ENCODE assay signal across 8 mouse cellular contexts in the genomic region with DNA sequence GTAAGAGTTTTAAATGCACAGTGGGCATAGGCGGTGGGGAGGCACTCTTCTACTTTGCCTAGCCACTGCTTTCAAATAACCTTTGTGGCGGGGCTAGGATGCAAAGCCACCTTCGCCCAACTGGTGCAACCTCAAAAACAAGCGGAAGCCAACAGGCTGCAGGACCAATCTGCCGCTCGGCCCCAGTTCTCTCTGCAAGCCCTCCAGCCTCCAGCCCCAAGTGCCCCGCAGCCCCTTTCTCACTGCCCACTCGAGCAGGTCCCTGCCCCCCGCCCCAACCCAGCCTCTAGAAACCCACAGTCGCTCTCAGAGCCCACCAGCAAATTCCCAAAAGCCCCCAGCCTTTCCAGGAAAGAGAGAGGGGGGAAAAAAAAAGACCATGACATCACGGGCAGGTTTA.
DNase-seq lines count a peak whose midpoint lies in the region; ATAC-seq and TF ChIP-seq lines count a peak whose summit lies in the region.

No protein-coding gene starts in this region.

- TF ChIP-seq CTCF in kidney, adult 2 months (conservative IDR thresholded peaks at IDR 0.05; ENCODE audit: insufficient read depth, insufficient read length, low read depth, low read length): no peak
- no peak for TF ChIP-seq CTCF in lung, postnatal 0 days (IDR thresholded peaks at IDR 0.05)

- H3K4me2 ChIP-seq in lung, postnatal 0 days (replicated peaks; ENCODE audit: low read depth, low read length): peak overlapping the region; percentile 85

- H3K36me3 ChIP-seq in kidney, adult 2 months (ENCODE audit: control insufficient read depth, insufficient read depth, low read length): no peaks in the 10 kb centered on the region
- H3K36me3 ChIP-seq in lung, postnatal 0 days (ENCODE audit: insufficient read depth, low read length): no peaks in the 10 kb centered on the region

- no peak for TF ChIP-seq POLR2A in kidney, adult 2 months (IDR thresholded peaks at IDR 0.05; ENCODE audit: low read depth, low read length)

- peak overlapping the region; percentile 92 for H3K27ac ChIP-seq in brown adipose tissue, adult 24 weeks (replicated peaks; ENCODE audit: low read depth, low read length)
- peak overlapping the region; percentile 100 for H3K27ac ChIP-seq in kidney, adult 2 months (ENCODE audit: insufficient read depth, low read depth, low read length)
- H3K27ac ChIP-seq in lung, postnatal 0 days (ENCODE audit: low read length): peak overlapping the region; percentile 98

- peak; percentile 32 for ATAC-seq in lung, postnatal 0 days

- no peaks in the 10 kb centered on the region for H3K9me3 ChIP-seq in lung, postnatal 0 days (ENCODE audit: low read length)

- peak overlapping the region; percentile 62 for H3K4me3 ChIP-seq in brown adipose tissue, adult 24 weeks (ENCODE audit: insufficient read depth, low read depth, low read length)
- H3K4me3 ChIP-seq in kidney, adult 2 months (ENCODE audit: insufficient read depth, low read depth, low read length): peak overlapping the region; percentile 73
- peak overlapping the region; percentile 47 for H3K4me3 ChIP-seq in lung, postnatal 0 days (ENCODE audit: low read depth, low read length)

- peaks cover 15% of the 10 kb centered on the region; the same call in 1 of the 2 replicates for H3K4me1 ChIP-seq in brown adipose tissue, adult 24 weeks (ENCODE audit: control insufficient read depth, insufficient read depth, insufficient read length, low read length)
- H3K4me1 ChIP-seq in kidney, adult 2 months (ENCODE audit: control insufficient read depth, insufficient read depth, low read length): peaks cover 16% of the 10 kb centered on the region
- peaks cover 16% of the 10 kb centered on the region; the same call in 1 of the 2 replicates for H3K4me1 ChIP-seq in lung, postnatal 0 days (ENCODE audit: insufficient read depth, low read depth, low read length)

- intact Hi-C loops in left cerebral cortex, postnatal 14 days (cut with DNase I): loop anchor here (5.0 to 10.0 kb wide), 2 partner anchors 267 to 336 kb away; no protein-coding TSS in a partner anchor

- H3K27me3 ChIP-seq in kidney, adult 2 months (replicated peaks; ENCODE audit: control insufficient read depth, insufficient read depth, low read length): no peaks in the 10 kb centered on the region
- H3K27me3 ChIP-seq in lung, postnatal 0 days (replicated peaks; ENCODE audit: insufficient read depth, low read length): no peaks in the 10 kb centered on the region

- peak; percentile 40 to 49 for DNase-seq in right cerebral cortex, postnatal 10 days (ENCODE audit: low spot score in 2 of 2)
- no peak for DNase-seq in right cerebral cortex, postnatal 25 days
- peak; percentile 47 for DNase-seq in gastrocnemius, postnatal 10 days
- DNase-seq in kidney, adult 2 months: peak; percentile 56
- peak; percentile 28 for DNase-seq in lung, postnatal 0 days (ENCODE audit: low spot score)
- peak; percentile 37 for DNase-seq in skeletal muscle tissue, adult 2 months (ENCODE audit: low read depth, low spot score)
- no peak for DNase-seq in left cerebral cortex, postnatal 14 days (ENCODE audit: low spot score in 2 of 2)

- TF ChIP-seq EP300 in lung, postnatal 0 days (IDR thresholded peaks at IDR 0.05): no peak

- peak overlapping the region; percentile 65 for H3K9ac ChIP-seq in lung, postnatal 0 days (replicated peaks; ENCODE audit: low read depth)

- WGBS in kidney, adult 2 months: 3% methylated on average over 11 of the region's 11 CpGs
- 2% methylated on average over 11 of the region's 11 CpGs for WGBS in lung, postnatal 0 days

Comparison
In these comparisons a context has a peak if more than half of its experiments do, and no peak if none do; other contexts are left out.
1. DNase-seq: peak in right cerebral cortex, postnatal 10 days (2 of 2), gastrocnemius, postnatal 10 days (single experiment), kidney, adult 2 months (single experiment), lung, postnatal 0 days (single experiment) and skeletal muscle tissue, adult 2 months (single experiment); none in right cerebral cortex, postnatal 25 days (single experiment) and left cerebral cortex, postnatal 14 days (0 of 2).
2. Peak in every context shown above with its lines, with median percentiles within 50 percentile points of each other: H3K27ac ChIP-seq and H3K4me3 ChIP-seq.